Comparison of ENCODE assay signal across 30 mouse cellular contexts in genomic region chr9:45030341-45030740, GRCm38 (mm10). TPM values are rescaled to one million over a fixed set of nuclear protein-coding genes. Genes with fewer than 3 reads are reported as not detected.
DNase-seq lines count a peak whose midpoint lies in the region; ATAC-seq and TF ChIP-seq lines count a peak whose summit lies in the region.
"Had no signal": no experiment of that assay in that cellular context is flagged by ENCODE, and none has a peak within 500 bp of the region (broad histone marks: within the 10 kb centered on the region; RNA-seq: fewer than 3 reads in every experiment).

No protein-coding gene starts in this region.

- no peak for TF ChIP-seq POLR2A in liver, adult 2 months (IDR thresholded peaks at IDR 0.05; ENCODE audit: extremely low read depth, insufficient read depth, low read length)

- no peaks in the 10 kb centered on the region for H3K36me3 ChIP-seq in liver, adult 2 months (ENCODE audit: control insufficient read depth, insufficient read depth, low read length)
- H3K36me3 ChIP-seq in liver, embryonic 11.5 days (ENCODE audit: control insufficient read depth, insufficient read depth, low read length), result no peaks in the 10 kb centered on the region
- H3K36me3 ChIP-seq: embryonic facial prominence, embryonic 12.5 days; embryonic facial prominence, embryonic 15.5 days; hindbrain, embryonic 12.5 days; hindbrain, embryonic 15.5 days had no signal

- WGBS in liver, adult 2 months, result 38% methylated on average over 6 of the region's 6 CpGs
- 76% methylated on average over 6 of the region's 6 CpGs for WGBS in liver, embryonic 11.5 days

- no peak overlapping the region for H3K4me3 ChIP-seq in liver, adult 2 months (ENCODE audit: insufficient read depth, low read depth, low read length)
- no peak overlapping the region for H3K4me3 ChIP-seq in liver, embryonic 11.5 days (ENCODE audit: low read depth, low read length)
- H3K4me3 ChIP-seq: embryonic facial prominence, embryonic 12.5 days; embryonic facial prominence, embryonic 15.5 days; gastrocnemius, adult 2 months; hindbrain, embryonic 12.5 days; hindbrain, embryonic 15.5 days had no signal

- H3K9ac ChIP-seq in liver, adult 2 months (ENCODE audit: low read depth, low read length), result no peak overlapping the region
- H3K9ac ChIP-seq in liver, embryonic 11.5 days (ENCODE audit: low read depth, low read length), result no peak overlapping the region
- H3K9ac ChIP-seq: embryonic facial prominence, embryonic 12.5 days; embryonic facial prominence, embryonic 15.5 days; forebrain, postnatal 0 days; hindbrain, embryonic 12.5 days; hindbrain, embryonic 15.5 days had no signal

- no peaks in the 10 kb centered on the region for H3K9me3 ChIP-seq in liver, embryonic 11.5 days (ENCODE audit: control insufficient read depth, low read length)
- H3K9me3 ChIP-seq: embryonic facial prominence, embryonic 12.5 days; embryonic facial prominence, embryonic 15.5 days; hindbrain, embryonic 12.5 days; hindbrain, embryonic 15.5 days had no signal

- no peak for ATAC-seq in liver, embryonic 11.5 days (replicated peaks; ENCODE audit: low FRiP score)
- peak; percentile 44; the same call in 1 of the 2 replicates for ATAC-seq in neutrophil, adult 5-6 weeks (ENCODE audit: extremely low read depth, insufficient number of reproducible peaks, low FRiP score, poor library complexity, severe bottlenecking)
- ATAC-seq: forebrain, embryonic 14.5 days; forebrain, postnatal 0 days; Patski had no signal

- H3K27me3 ChIP-seq in liver, adult 2 months (ENCODE audit: control insufficient read depth, insufficient read depth, low read length), result no peaks in the 10 kb centered on the region
- H3K27me3 ChIP-seq in liver, embryonic 11.5 days (replicated peaks; ENCODE audit: control insufficient read depth, insufficient read depth, low read length), result peaks cover 6% of the 10 kb centered on the region
- H3K27me3 ChIP-seq: hindbrain, embryonic 15.5 days had no signal

- H3K4me2 ChIP-seq in liver, embryonic 11.5 days, result no peak overlapping the region
- H3K4me2 ChIP-seq: embryonic facial prominence, embryonic 12.5 days; embryonic facial prominence, embryonic 15.5 days; heart, embryonic 11.5 days; hindbrain, embryonic 12.5 days; hindbrain, embryonic 15.5 days had no signal

- peak; percentile 33 for DNase-seq in liver, adult 2 months (ENCODE audit: extremely low read depth, low read depth, low spot score)
- DNase-seq in liver, embryonic 11.5 days (ENCODE audit: low spot score), result no peak
- peak; percentile 73 for DNase-seq in A20 (ENCODE audit: low read depth, low spot score)
- DNase-seq in B cell, adult 2 months, result peak; percentile 42 to 53
- no peak for DNase-seq in layer of hippocampus, postnatal 25 days (ENCODE audit: extremely low spot score in 1 of 2, low spot score in 1 of 2)
- DNase-seq in Muller cell, postnatal 12 days (ENCODE audit: inconsistent ontology term), result no peak
- DNase-seq in cerebellum, adult 11 months, result no peak
- DNase-seq: adrenal gland, postnatal 10 days; adrenal gland, postnatal 36 days; cerebellum, adult 2 months; cerebellum, adult 9-11 months; cerebellum, postnatal 25 days; forebrain, postnatal 0 days; gastrocnemius, adult 2 months; gastrocnemius, postnatal 25 days had no signal

- peaks cover 15% of the 10 kb centered on the region for H3K4me1 ChIP-seq in liver, adult 2 months (ENCODE audit: control insufficient read depth, insufficient read depth, low read length)
- H3K4me1 ChIP-seq in liver, embryonic 11.5 days (replicated peaks; ENCODE audit: control insufficient read depth, insufficient read depth, low read length), result no peaks in the 10 kb centered on the region
- H3K4me1 ChIP-seq: embryonic facial prominence, embryonic 12.5 days; embryonic facial prominence, embryonic 15.5 days; hindbrain, embryonic 12.5 days; hindbrain, embryonic 15.5 days had no signal

- peak overlapping the region; percentile 55; the same call in 1 of the 2 replicates for H3K27ac ChIP-seq in liver, adult 2 months (replicated peaks; ENCODE audit: insufficient read depth, low read depth, low read length)
- H3K27ac ChIP-seq in liver, embryonic 11.5 days (ENCODE audit: low read depth, low read length), result no peak overlapping the region
- H3K27ac ChIP-seq: embryonic facial prominence, embryonic 12.5 days; embryonic facial prominence, embryonic 15.5 days; gastrocnemius, adult 2 months; hindbrain, embryonic 12.5 days; hindbrain, embryonic 15.5 days had no signal

- no peaks in the 10 kb centered on the region for H3K79me2 ChIP-seq in liver, adult 2 months (ENCODE audit: control insufficient read depth, insufficient read depth, low read length)

- TF ChIP-seq CTCF in liver, adult 2 months (IDR thresholded peaks at IDR 0.05; ENCODE audit: low read depth, low read length), result no peak

RNA-seq across cellular contexts. Expression of gene Mpzl2, which starts 9.3 kb away (rescaled TPM):
- total RNA-seq in liver, adult 2 months (2014; rRNA removed), result 24.2 and 29.9 TPM in 2 replicates
- polyA plus RNA-seq in liver, adult 2 months (2012; rRNA removed), result 20.5 and 34.0 TPM in 2 replicates
- 6.4 and 6.5 TPM in 2 replicates for polyA plus RNA-seq in liver, embryonic 11.5 days (2014; fragmentation: Nextera tagmentation; extraction: Ambion mirVana)
- 0.23 and 0.49 TPM in 2 replicates for total RNA-seq in neutrophil, adult 5-6 weeks (2017)
- total RNA-seq in layer of hippocampus, postnatal 25 days (2021), result under 1 TPM; 0.75 to 0.79 TPM
- total RNA-seq: common myeloid progenitor, adult 5-6 weeks had no signal
- polyA plus RNA-seq: Patski had no signal

RNA-seq across cellular contexts. Expression of gene Cd3e, which starts 20.9 kb away (rescaled TPM):
- total RNA-seq in liver, adult 2 months (2014; rRNA removed), result 0.09 and 0.60 TPM in 2 replicates
- 0.68 and 0.82 TPM in 2 replicates for polyA plus RNA-seq in liver, adult 2 months (2012; rRNA removed)
- not detected in 2 replicates for polyA plus RNA-seq in liver, embryonic 11.5 days (2014; fragmentation: Nextera tagmentation; extraction: Ambion mirVana)
- 14.1 and 18.3 TPM in 2 replicates for total RNA-seq in neutrophil, adult 5-6 weeks (2017)
- not detected for total RNA-seq in layer of hippocampus, postnatal 25 days (2021)
- total RNA-seq: common myeloid progenitor, adult 5-6 weeks; forebrain, postnatal 0 days; gastrocnemius, adult 2 months; MEL had no signal
- polyA plus RNA-seq: embryonic facial prominence, embryonic 12.5 days; forebrain, embryonic 11.5 days; forebrain, embryonic 14.5 days; forebrain, postnatal 0 days; heart, embryonic 11.5 days; heart, embryonic 14.5 days; hindbrain, embryonic 12.5 days; Patski had no signal

RNA-seq across cellular contexts. Expression of gene Mpzl3, which starts 24.6 kb away (rescaled TPM):
- total RNA-seq in liver, adult 2 months (2014; rRNA removed), result 6.8 and 8.5 TPM in 2 replicates
- polyA plus RNA-seq in liver, adult 2 months (2012; rRNA removed), result 3.0 and 3.4 TPM in 2 replicates
- polyA plus RNA-seq in liver, embryonic 11.5 days (2014; fragmentation: Nextera tagmentation; extraction: Ambion mirVana), result 1.0 and 1.3 TPM in 2 replicates
- total RNA-seq in neutrophil, adult 5-6 weeks (2017), result 49.8 and 51.6 TPM in 2 replicates
- 1 to 10 TPM; 4.3 to 5.3 TPM for total RNA-seq in layer of hippocampus, postnatal 25 days (2021)
- total RNA-seq: MEL had no signal

RNA-seq across cellular contexts. Expression of gene Jaml, which starts 48.6 kb away (rescaled TPM):
- 1.3 and 1.8 TPM in 2 replicates for total RNA-seq in liver, adult 2 months (2014; rRNA removed)
- polyA plus RNA-seq in liver, adult 2 months (2012; rRNA removed), result 0.05 and 0.11 TPM in 2 replicates
- polyA plus RNA-seq in liver, embryonic 11.5 days (2014; fragmentation: Nextera tagmentation; extraction: Ambion mirVana), result 0.16 and 0.18 TPM in 2 replicates
- total RNA-seq in neutrophil, adult 5-6 weeks (2017), result 282 and 323 TPM in 2 replicates
- under 1 TPM in 1 of 2 experiments, not detected in 1; 0.32 TPM for total RNA-seq in layer of hippocampus, postnatal 25 days (2021)
- total RNA-seq: forebrain, postnatal 0 days; MEL had no signal
- polyA plus RNA-seq: forebrain, embryonic 11.5 days; hindbrain, embryonic 12.5 days; Patski had no signal

RNA-seq across cellular contexts. Expression of gene Cd3d, which starts 48.8 kb away (rescaled TPM):
- 0.09 and 0.20 TPM in 2 replicates for total RNA-seq in liver, adult 2 months (2014; rRNA removed)
- polyA plus RNA-seq in liver, adult 2 months (2012; rRNA removed), result 0.37 and 0.73 TPM in 2 replicates
- polyA plus RNA-seq in liver, embryonic 11.5 days (2014; fragmentation: Nextera tagmentation; extraction: Ambion mirVana), result not detected in 2 replicates
- total RNA-seq in neutrophil, adult 5-6 weeks (2017), result 18.5 and 21.4 TPM in 2 replicates
- total RNA-seq in layer of hippocampus, postnatal 25 days (2021), result not detected
- total RNA-seq: forebrain, postnatal 0 days; gastrocnemius, adult 2 months; gastrocnemius, postnatal 25 days; hematopoietic stem cell, adult 5-6 weeks; MEL had no signal
- polyA plus RNA-seq: embryonic facial prominence, embryonic 12.5 days; embryonic facial prominence, embryonic 15.5 days; forebrain, embryonic 11.5 days; forebrain, embryonic 14.5 days; forebrain, postnatal 0 days; heart, embryonic 11.5 days; heart, embryonic 14.5 days; heart, postnatal 0 days; hindbrain, embryonic 12.5 days; hindbrain, embryonic 15.5 days; intestine, embryonic 14.5 days; Patski had no signal

Comparison
In these comparisons a context has a peak if more than half of its experiments do, and no peak if none do; other contexts are left out.
1. DNase-seq: peak in liver, adult 2 months (single experiment), A20 (single experiment) and B cell, adult 2 months (2 of 2); none in liver, embryonic 11.5 days (single experiment), layer of hippocampus, postnatal 25 days (0 of 2), Muller cell, postnatal 12 days (single experiment) and cerebellum, adult 11 months (single experiment).
2. RNA of gene Mpzl2, which starts 9.3 kb away (total RNA-seq): 24.2 to 29.9 TPM in liver, adult 2 months; 0.75 to 0.79 TPM in layer of hippocampus, postnatal 25 days and 0.23 to 0.49 TPM in neutrophil, adult 5-6 weeks; every median in the first group is over 10 times any median in the second.